8 mouse cellular contexts compared by ENCODE assay signal in the genomic region with DNA sequence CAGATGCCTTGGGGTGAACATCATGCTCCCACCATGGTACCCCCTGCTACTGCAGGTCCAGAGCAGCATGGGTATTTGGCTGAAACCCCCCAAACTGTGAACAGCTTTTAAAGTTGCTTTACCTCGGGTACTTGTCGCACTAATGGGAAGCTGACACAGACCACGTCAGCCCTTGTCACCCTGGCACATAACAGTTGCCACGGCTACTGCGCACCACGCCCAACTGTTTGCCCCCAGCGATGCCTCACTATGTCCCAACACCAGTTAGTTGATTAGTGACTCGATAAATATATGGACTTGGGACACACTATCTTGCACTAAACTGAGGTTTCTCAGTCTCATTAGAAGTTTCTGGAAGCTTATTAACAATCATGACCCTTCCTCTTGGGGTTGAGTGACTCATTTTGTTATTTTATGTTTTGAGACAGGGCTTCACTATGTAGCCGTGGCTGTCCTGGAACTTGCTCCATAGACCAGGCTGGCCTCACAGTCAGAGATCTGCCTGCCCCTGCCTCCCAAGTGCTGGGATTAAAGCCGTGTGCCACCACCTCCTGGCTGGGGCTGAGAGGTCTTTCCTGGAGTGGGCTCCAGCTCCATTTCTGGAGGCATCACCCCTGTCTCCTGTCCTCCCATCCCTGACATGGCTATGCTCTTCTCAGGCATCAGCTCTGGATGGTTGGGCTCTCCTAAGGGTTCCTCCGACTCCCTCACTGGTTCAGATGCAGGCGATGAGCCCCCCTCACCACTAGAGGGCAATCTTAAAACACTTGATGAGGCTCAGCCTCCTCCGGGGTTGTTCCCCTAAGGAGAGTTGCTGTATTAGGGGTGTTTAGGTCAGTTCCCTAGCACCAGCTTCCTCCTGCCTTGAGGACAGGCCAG. TPM values are rescaled to one million over a fixed set of nuclear protein-coding genes. Genes with fewer than 3 reads are reported as not detected.
DNase-seq lines count a peak whose midpoint lies in the region; ATAC-seq lines count a peak whose summit lies in the region.

No protein-coding gene starts in this region.

- H3K9me3 ChIP-seq in embryonic facial prominence, embryonic 14.5 days (ENCODE audit: control insufficient read depth, low read length): no peaks in the 10 kb centered on the region
- H3K9me3 ChIP-seq in kidney, embryonic 14.5 days (ENCODE audit: control insufficient read depth, low read length): no peaks in the 10 kb centered on the region
- no peaks in the 10 kb centered on the region for H3K9me3 ChIP-seq in limb, embryonic 15.5 days

- peak overlapping the region; percentile 57 for H3K4me2 ChIP-seq in embryonic facial prominence, embryonic 14.5 days (ENCODE audit: low read depth, low read length)
- peak overlapping the region; percentile 39 for H3K4me2 ChIP-seq in kidney, embryonic 14.5 days (replicated peaks; ENCODE audit: low read depth, low read length)
- H3K4me2 ChIP-seq in limb, embryonic 15.5 days: peak overlapping the region; percentile 51

- ATAC-seq in embryonic facial prominence, embryonic 14.5 days (ENCODE audit: low read depth): peak; percentile 91
- peak; percentile 91 for ATAC-seq in kidney, embryonic 14.5 days (ENCODE audit: low FRiP score, low TSS enrichment)
- ATAC-seq in limb, embryonic 15.5 days (ENCODE audit: insufficient number of reproducible peaks, low FRiP score, low TSS enrichment, low read depth): peak; percentile 61; the same call in 1 of the 2 replicates
- peak; percentile 93 for ATAC-seq in monocyte, adult 5-6 weeks (replicated peaks; ENCODE audit: insufficient number of reproducible peaks, low FRiP score, low TSS enrichment, poor library complexity, severe bottlenecking)

- H3K27me3 ChIP-seq in embryonic facial prominence, embryonic 14.5 days (replicated peaks; ENCODE audit: control insufficient read depth, insufficient read depth, low read length): no peaks in the 10 kb centered on the region
- H3K27me3 ChIP-seq in kidney, embryonic 14.5 days (ENCODE audit: control insufficient read depth, insufficient read depth, low read length): no peaks in the 10 kb centered on the region
- H3K27me3 ChIP-seq in limb, embryonic 15.5 days: no peaks in the 10 kb centered on the region

- H3K4me1 ChIP-seq in embryonic facial prominence, embryonic 14.5 days (ENCODE audit: control insufficient read depth, insufficient read depth, low read length): no peaks in the 10 kb centered on the region; the same call in 1 of the 2 replicates
- H3K4me1 ChIP-seq in kidney, embryonic 14.5 days (ENCODE audit: control insufficient read depth, insufficient read depth, low read length): no peaks in the 10 kb centered on the region
- peaks cover 11% of the 10 kb centered on the region for H3K4me1 ChIP-seq in limb, embryonic 15.5 days

- WGBS in embryonic facial prominence, embryonic 14.5 days: 63% methylated on average over 13 of the region's 13 CpGs
- WGBS in kidney, embryonic 14.5 days: 66% methylated on average over 13 of the region's 13 CpGs
- WGBS in limb, embryonic 15.5 days: 57% methylated on average over 13 of the region's 13 CpGs

- H3K9ac ChIP-seq in embryonic facial prominence, embryonic 14.5 days (ENCODE audit: low read depth, low read length): peak overlapping the region; percentile 60
- H3K9ac ChIP-seq in kidney, embryonic 14.5 days (ENCODE audit: low read depth, low read length): no peak overlapping the region
- H3K9ac ChIP-seq in limb, embryonic 15.5 days: 0 out of 2 replicates have a peak overlapping the region, but pooled peaks have one; percentile 17

- H3K27ac ChIP-seq in embryonic facial prominence, embryonic 14.5 days (replicated peaks; ENCODE audit: low read depth, low read length): no peak overlapping the region
- no peak overlapping the region for H3K27ac ChIP-seq in kidney, embryonic 14.5 days (ENCODE audit: low read depth, low read length)
- no peak overlapping the region for H3K27ac ChIP-seq in limb, embryonic 15.5 days

- H3K4me3 ChIP-seq in embryonic facial prominence, embryonic 14.5 days (ENCODE audit: low read depth, low read length): peak overlapping the region; percentile 32
- H3K4me3 ChIP-seq in kidney, embryonic 14.5 days (ENCODE audit: low read length): no peak overlapping the region; the same call in 1 of the 2 replicates
- H3K4me3 ChIP-seq in limb, embryonic 15.5 days: peak overlapping the region; percentile 32

- H3K36me3 ChIP-seq in embryonic facial prominence, embryonic 14.5 days (ENCODE audit: control insufficient read depth, insufficient read depth, low read length): no peaks in the 10 kb centered on the region
- H3K36me3 ChIP-seq in kidney, embryonic 14.5 days (ENCODE audit: control insufficient read depth, insufficient read depth, low read length): no peaks in the 10 kb centered on the region
- no peaks in the 10 kb centered on the region for H3K36me3 ChIP-seq in limb, embryonic 15.5 days

- peak; percentile 86 for DNase-seq in A20 (ENCODE audit: low read depth, low spot score)
- DNase-seq in adrenal gland, postnatal 4 days (ENCODE audit: low spot score in 2 of 2): peak; percentile 33 to 64
- peak; percentile 87 for DNase-seq in embryonic facial prominence, embryonic 14.5 days (ENCODE audit: low spot score)
- DNase-seq in heart, adult 9 months (ENCODE audit: low spot score in 2 of 2): peak; percentile 69 to 79
- peak; percentile 55 to 69 for DNase-seq in spleen, postnatal 36 days (ENCODE audit: low spot score in 2 of 2)

RNA-seq across cellular contexts. Expression of gene Sccpdh, which starts 22.7 kb away (rescaled TPM):
- 10 to 100 TPM; 38.0 to 39.6 TPM for total RNA-seq in adrenal gland, postnatal 4 days (2021)
- 88.4 and 98.2 TPM in 2 replicates for polyA plus RNA-seq in embryonic facial prominence, embryonic 14.5 days (2014; fragmentation: Nextera tagmentation; extraction: Ambion mirVana)
- 70.7 and 74.6 TPM in 2 replicates for polyA plus RNA-seq in kidney, embryonic 14.5 days (2014; fragmentation: Nextera tagmentation; extraction: Ambion mirVana)
- polyA plus RNA-seq in limb, embryonic 15.5 days (2015; fragmentation: Nextera tagmentation; extraction: Ambion mirVana): 74.2 and 87.9 TPM in 2 replicates
- total RNA-seq in monocyte, adult 5-6 weeks (2017): 10.1 to 18.2 TPM (median 15.0 TPM) in 3 replicates
